Mouse (Mus musculus) ovary, postnatal 10 days (tissue): ENCODE measurements at regions not wholly inside any gene's neighbourhood (a gene's known extent, or its start where the extent isn't known, plus 50 kb on each side); places are given as distances from the start of the nearest gene placed in this dataset.

Source experiments
- DNase-seq: peaks from one replicate; pipeline ENCODE4 v3.0.0; 2022; ENCODE audit warnings: low spot score

DNA sequence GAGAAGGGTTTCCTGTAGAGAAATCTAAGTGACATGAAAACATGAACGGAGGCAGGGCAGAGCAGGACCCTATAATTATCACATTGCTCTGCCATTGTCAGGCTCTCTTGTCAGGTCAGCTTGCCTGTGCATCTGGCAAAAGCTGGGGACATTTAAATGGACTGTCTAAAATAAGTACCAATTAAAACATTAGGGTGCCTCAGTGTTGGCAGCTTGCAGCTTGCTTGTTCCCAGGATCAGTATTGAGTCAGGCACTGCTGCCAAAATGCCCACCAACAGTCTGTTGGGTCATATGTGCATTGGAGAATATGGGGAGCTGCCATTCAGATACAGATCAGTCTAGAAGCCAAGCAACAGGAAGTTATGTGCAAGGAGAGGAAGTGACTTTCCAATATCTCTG is 349.5 kb upstream of the B3gat1 start:
- no peak for DNase-seq

DNA sequence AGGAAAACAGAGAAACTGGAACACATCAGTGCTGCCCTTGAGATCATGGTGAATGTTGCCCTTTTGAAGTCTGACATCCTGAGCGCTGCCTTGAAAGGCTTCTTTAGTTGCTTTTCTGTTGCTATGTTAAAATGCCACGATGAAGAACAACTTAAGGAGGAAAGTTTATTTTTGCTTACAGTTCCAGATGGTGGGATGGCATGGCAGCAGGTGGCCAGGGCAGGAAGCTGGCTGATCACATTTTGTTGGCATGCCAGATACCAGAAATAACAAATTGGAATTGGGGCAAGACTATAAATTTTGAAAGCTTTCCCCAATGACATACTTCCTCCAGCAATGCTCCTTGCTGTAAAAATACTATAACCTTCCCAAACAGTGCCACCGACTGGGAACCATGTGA is 334.9 kb upstream of the B3gat1 start:
- DNase-seq: no peak

GRCm38 (mm10) chr9:26422897-26423823 is 310.4 kb upstream of the B3gat1 start:
- DNase-seq: no peak

DNA sequence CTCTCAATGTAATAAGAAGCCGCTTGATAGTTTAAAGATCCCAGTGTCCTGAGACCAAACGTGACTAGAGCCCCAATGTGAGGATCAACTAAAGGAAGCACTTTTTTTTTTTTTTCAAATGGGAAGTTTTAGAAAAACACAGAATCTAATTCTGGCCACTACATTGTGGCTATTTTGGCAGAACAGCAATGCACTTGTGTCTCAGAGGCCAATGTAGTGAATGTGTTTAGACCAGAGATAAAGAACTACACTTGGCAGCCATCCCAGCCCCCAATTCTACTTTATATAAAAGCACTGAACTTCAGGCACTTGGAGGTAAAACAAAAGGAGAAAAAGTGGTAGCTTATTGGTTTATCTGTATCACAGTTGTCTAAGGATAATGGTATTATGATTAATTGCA is 298.0 kb upstream of the B3gat1 start:
- no peak for DNase-seq

DNA sequence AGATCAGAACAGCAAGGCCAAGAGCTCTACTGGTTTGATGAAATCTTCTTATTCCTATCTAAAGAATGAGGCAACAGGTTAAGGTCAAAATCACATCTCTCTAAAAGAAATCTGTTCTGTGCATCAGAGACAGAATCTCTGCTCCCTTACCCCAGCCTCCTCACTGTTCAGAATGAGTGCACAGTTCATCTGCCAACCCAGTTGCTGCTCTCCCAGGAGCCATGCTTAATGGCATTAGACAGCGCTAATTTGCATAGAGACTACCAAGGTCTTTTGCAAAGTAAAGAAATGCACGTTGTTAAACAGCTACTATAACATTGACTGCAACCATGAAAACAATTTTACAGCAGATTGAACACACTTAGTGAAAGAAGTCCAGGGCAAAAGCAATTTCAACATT is 296.3 kb upstream of the B3gat1 start:
- DNase-seq: no peak

DNA sequence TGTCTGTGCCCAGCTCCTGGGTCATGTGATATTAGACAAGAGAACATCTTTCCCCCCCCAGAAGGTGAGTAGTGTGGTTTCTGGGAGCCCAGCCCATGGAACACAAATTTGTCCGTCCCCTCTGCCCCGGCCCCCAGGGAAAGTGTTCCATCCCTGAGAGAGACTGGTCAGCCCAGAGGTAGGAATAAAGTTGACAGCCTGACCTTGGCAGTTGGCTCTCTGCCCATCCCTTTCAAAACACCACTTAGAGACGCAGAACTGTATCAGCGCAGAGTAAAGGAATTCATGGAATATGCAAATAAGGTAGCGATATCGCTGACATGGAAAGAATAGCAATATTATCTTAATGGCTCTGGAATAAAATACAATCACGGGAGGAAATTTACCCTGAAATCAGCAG is 279.6 kb upstream of the B3gat1 start:
- DNase-seq: no peak

- no peak for DNase-seq
These were observed 272.4 kb upstream of the B3gat1 start for GRCm38 (mm10) chr9:26461081-26461480.

DNA sequence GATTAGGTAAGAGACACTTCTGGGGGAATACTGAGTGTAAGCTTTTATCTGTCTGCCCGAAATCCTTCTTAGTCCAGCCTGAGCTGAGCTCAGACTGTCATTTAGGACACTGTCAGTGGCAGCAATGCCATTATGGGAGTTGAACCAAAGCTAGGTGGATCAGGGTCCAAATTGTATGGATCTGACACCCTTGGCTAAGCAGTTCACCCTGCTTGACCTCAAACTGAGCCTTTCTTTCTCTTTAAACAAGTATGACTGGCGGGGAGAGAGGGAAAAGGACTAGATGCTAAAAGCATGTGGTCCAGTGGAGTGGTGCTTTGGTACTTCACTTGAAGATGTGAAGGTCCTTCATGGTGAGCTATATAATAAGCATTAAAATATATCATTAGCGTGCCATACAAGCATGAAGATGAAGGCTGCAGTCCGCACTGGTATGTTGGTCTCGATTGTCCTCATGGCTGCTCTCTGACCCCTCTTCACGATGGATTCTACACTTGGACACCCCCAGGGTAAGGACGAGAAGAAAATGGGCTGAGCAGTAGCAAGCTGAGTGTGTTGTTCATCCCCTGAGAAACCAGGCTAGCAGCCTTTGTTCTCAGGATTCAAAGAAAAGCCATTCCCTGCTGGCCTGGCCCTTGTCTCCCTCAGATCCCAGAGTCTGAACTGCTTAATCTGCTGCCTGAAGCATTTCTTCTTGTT is 262.7 kb upstream of the B3gat1 start:
- DNase-seq: no peak

DNA sequence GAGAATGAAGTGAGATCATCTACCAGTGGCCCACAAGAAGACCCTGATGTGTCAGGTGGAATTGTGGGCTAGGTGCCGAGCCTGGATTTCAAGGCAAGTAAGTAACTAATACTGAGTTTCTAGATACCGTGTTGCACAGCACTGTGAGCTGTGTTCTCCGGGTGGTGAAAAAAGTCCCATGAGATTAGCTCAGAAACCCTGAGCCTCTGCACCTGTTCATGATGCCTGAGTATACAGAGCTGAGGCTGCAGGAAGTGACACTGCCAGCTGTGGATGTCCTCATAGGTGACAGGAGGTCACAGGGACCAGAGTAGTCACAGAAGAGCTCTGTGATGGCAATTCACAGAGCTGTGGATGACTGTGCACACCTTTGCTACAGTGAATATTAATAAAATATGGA is 257.2 kb upstream of the B3gat1 start:
- no peak for DNase-seq

DNA sequence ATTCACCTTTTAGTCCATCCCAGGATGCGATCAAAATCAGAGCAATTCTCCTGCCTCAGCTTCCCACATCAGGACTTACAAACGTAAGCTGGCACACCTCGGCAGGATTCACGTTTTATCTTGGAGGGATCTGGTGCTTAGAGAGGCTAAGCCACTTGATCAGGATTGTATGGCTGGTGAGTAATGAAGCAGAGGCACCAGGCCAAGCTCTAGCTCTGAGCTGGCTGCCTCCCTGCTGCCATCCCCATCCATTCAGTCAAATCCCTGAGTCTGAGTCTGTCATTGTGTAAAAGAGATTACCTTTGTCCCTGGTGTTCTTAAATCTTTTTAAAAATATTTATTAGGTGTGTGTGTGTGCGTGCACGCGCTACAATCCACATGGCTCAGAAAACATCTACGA is 252.6 kb upstream of the B3gat1 start:
- DNase-seq: no peak

- DNase-seq: no peak
These were observed 251.6 kb upstream of the B3gat1 start for GRCm38 (mm10) chr9:26481890-26482289.

- no peak for DNase-seq
These were observed 239.8 kb upstream of the B3gat1 start for GRCm38 (mm10) chr9:26493740-26494139.

- DNase-seq: no peak
These were observed 231.5 kb upstream of the B3gat1 start for GRCm38 (mm10) chr9:26502027-26502426.

DNA sequence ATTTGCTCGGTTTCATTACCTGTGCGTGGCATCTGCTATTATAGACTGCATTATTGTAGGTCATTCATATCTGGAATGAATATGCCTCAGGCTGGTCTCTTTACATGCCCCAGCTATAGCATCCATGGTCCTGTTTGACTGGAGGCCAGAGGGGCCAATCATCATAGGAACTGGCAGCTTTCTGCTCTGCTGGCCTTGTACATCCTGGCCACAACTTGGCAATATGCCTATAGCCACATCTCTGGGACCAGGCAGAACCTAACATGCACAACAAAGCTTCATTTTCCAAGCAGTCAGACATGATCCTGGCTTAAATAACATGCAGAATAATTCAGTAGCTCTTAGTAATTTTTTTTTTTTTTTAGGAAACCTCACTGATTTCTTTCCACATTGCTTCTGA is 227.6 kb upstream of the B3gat1 start:
- DNase-seq: no peak

- DNase-seq: no peak
These were observed 214.9 kb upstream of the B3gat1 start for GRCm38 (mm10) chr9:26518651-26519050.

- peak; percentile 23 for DNase-seq
These were observed 213.7 kb upstream of the B3gat1 start for GRCm38 (mm10) chr9:26519581-26520501.

DNA sequence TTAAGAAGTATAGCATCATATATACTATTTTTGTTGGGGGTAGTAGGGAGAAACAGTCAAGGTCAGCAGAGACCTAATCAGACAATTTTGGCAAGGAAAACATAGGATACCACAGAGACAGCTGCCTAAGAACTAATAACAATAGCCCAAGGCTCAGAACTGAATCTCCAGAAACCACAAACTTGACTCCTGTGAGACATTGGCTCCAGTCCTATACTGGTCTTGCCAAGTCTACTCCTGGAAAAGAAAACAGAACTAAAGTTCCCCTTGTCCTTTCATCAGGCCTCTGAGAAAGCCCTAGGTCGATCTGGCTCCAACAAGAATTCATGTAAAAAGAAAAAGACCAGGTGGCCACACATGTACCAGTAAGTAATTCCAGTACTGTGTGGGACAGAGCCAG is 209.4 kb upstream of the B3gat1 start:
- DNase-seq: no peak

DNA sequence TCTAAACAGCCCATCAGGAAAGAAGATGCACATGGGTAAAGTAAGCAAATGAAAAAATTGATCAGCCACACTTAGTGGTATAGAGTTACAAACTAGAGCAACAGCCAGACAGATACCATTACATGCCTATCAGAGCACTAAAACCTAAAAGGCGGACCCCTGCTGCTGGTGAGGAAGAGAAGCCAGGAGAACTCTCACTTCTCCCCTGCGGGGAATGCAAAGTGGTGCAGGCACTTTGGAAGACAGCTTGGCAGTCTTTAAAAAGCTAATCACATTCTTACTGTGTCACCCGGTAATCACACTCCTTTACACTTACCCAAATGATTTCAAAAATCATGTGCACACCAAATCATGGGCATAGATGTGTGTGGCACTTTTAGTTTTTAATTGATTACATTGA is 204.8 kb upstream of the B3gat1 start:
- no peak for DNase-seq

GRCm38 (mm10) chr9:26539042-26539441 is 194.5 kb upstream of the B3gat1 start:
- no peak for DNase-seq

GRCm38 (mm10) chr9:26548328-26548922 is 185.1 kb upstream of the B3gat1 start:
- no peak for DNase-seq

DNA sequence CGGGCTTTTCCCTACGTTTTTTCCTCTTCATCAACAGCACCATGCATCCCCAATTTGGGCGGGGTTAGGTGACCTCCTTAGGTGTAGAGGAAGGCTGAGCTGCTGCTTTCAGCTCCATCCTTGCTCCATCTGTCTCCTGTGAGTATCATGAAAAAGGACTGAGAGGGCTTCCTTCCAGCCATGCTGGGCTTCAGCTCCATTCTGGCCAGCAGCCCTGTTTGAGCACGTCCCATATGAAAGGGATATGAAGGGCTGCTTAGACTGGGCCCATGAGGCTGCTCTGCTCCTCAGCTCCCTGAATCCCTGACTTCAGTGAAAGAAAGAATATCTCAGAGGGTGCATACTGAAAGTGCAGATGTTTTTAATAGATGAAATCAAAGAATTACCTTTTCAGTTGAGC is 184.4 kb upstream of the B3gat1 start:
- no peak for DNase-seq

DNA sequence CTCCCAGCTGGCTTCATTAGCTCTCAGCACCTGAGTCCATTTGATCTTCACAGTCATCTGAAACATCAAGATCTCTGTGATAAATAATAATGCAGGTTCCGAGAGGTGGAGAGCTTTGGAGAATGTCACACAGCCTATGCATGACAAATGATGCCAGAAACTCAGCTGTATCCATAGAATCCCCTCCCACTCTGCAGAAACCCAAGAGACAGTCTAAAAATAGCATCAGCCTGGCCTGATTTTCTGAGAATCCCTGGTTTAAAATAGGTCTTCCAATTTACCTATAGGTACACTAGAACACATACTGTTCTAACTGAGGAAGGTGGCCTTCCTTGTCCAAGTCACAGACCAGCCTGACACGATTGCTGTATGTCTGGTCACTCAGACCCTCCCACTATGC is 184.0 kb upstream of the B3gat1 start:
- DNase-seq: no peak
